Mouse (Mus musculus) CH12.LX (cell line): Measurements from ENCODE around the gene Tanc1.

ENCODE experiments used
- CTCF ChIP-seq, 2 experiments: IDR thresholded peaks in 1 of 2; conservative IDR thresholded peaks in 1 of 2; 2 replicates each; pipeline ENCODE4 v1.5.1; 2011 to 2012; ENCODE audit warnings: low read depth in 2 of 2, low read length in 2 of 2, improper control_type of control experiment in 1 of 2, inconsistent platforms in 1 of 2, mild to moderate bottlenecking in 1 of 2, moderate library complexity in 1 of 2
- ELF1 ChIP-seq: IDR thresholded peaks from 2 replicates; pipeline ENCODE4 v1.6.1; 2014; ENCODE audit warnings: low read depth, mild to moderate bottlenecking, inconsistent platforms, low read length, improper control_type of control experiment
- JUN ChIP-seq: IDR thresholded peaks from 2 replicates; pipeline ENCODE4 v1.6.1; 2011; ENCODE audit warnings: low read depth, mild to moderate bottlenecking, low read length, improper control_type of control experiment, moderate library complexity; ENCODE audit not compliant: insufficient read depth
- MAFK ChIP-seq: IDR thresholded peaks from 2 replicates; pipeline ENCODE4 v1.6.1; 2011; ENCODE audit warnings: low read length, improper control_type of control experiment; ENCODE audit not compliant: insufficient replicate concordance
- MAX ChIP-seq: IDR thresholded peaks from 2 replicates; pipeline ENCODE4 v1.6.1; 2011; ENCODE audit warnings: low read length, improper control_type of control experiment
- MAZ ChIP-seq: IDR thresholded peaks from 2 replicates; pipeline ENCODE4 v1.6.1; 2012; ENCODE audit warnings: low read depth, mild to moderate bottlenecking, inconsistent platforms, low read length, improper control_type of control experiment, moderate library complexity
- MYC ChIP-seq: IDR thresholded peaks from 2 replicates; pipeline ENCODE4 v1.6.1; 2011; ENCODE audit warnings: low read depth, mild to moderate bottlenecking, improper control_type of control experiment, low read length
- POLR2A ChIP-seq: IDR thresholded peaks from 2 replicates; pipeline ENCODE4 v1.6.1; 2011; ENCODE audit warnings: low read depth, mild to moderate bottlenecking, improper control_type of control experiment, low read length
- TBP ChIP-seq: conservative IDR thresholded peaks from 2 replicates; pipeline ENCODE4 v1.6.1; 2011; ENCODE audit warnings: low read depth, low read length, improper control_type of control experiment

GRCm38 (mm10) chr2:59680736-59681135 lies 68.9 kb downstream of the Tanc1 start:
- TF ChIP-seq CTCF (conservative IDR thresholded peaks at IDR 0.05 in 1 of 2, IDR thresholded peaks at IDR 0.05 in 1 of 2; ENCODE audit: low read depth in 2 of 2, low read length in 2 of 2) (no peak), ELF1 (no peak), POLR2A (no peak), TBP (no peak), MYC (no peak), MAFK (no peak), MAX (no peak), MAZ (no peak), JUN (no peak)
